ENCODE assay signal across 30 mouse cellular contexts in the genomic region with DNA sequence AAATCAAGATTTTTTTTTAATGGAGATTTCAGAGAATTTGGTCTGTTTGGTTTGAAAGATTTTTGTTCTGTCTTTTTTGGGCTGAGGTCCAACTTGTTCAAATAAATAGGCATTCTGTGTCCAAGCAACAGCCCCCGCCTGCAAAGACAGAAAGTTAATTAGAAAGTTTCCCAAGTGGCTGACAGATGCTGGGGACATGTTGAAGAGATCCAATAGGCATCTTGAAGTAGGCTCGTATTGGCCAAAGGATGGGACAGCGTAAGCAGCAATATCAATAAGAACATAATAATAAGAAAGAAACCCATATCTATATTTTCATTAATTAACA. TPM values are rescaled to one million over a fixed set of nuclear protein-coding genes. Genes with fewer than 3 reads are reported as not detected.
DNase-seq lines count a peak whose midpoint lies in the region; ATAC-seq and TF ChIP-seq lines count a peak whose summit lies in the region.
"Had no signal": no experiment of that assay in that cellular context is flagged by ENCODE, and none has a peak within 500 bp of the region (broad histone marks: within the 10 kb centered on the region; RNA-seq: fewer than 3 reads in every experiment).

No protein-coding gene starts in this region.

- no peak for TF ChIP-seq CTCF in brain, embryonic 14.5 days (IDR thresholded peaks at IDR 0.05; ENCODE audit: borderline replicate concordance, extremely low read depth, insufficient read depth, insufficient read length)

- peak overlapping the region; percentile 32 for H3K27ac ChIP-seq in lung, embryonic 16.5 days (ENCODE audit: low read length)
- H3K27ac ChIP-seq in brown adipose tissue, adult 24 weeks (replicated peaks; ENCODE audit: low read depth, low read length): peak overlapping the region; percentile 19
- H3K27ac ChIP-seq: forebrain, embryonic 13.5 days; heart, embryonic 13.5 days; hindbrain, embryonic 13.5 days; liver, embryonic 12.5 days; neural tube, embryonic 13.5 days had no signal

- H3K4me3 ChIP-seq in lung, embryonic 16.5 days (ENCODE audit: low read length): no peak overlapping the region
- no peak overlapping the region for H3K4me3 ChIP-seq in brown adipose tissue, adult 24 weeks (ENCODE audit: insufficient read depth, low read depth, low read length)
- H3K4me3 ChIP-seq: forebrain, embryonic 13.5 days; heart, embryonic 13.5 days; hindbrain, embryonic 13.5 days; liver, embryonic 12.5 days; megakaryocyte, embryonic 14.5 days; neural tube, embryonic 13.5 days had no signal

- H3K27me3 ChIP-seq in lung, embryonic 16.5 days (ENCODE audit: control insufficient read depth, insufficient read depth, low read depth, low read length): no peaks in the 10 kb centered on the region
- H3K27me3 ChIP-seq: forebrain, embryonic 13.5 days; heart, embryonic 13.5 days; hindbrain, embryonic 13.5 days; liver, embryonic 12.5 days; megakaryocyte, embryonic 14.5 days; neural tube, embryonic 13.5 days had no signal

- no peak for TF ChIP-seq POLR2A in brain, embryonic 14.5 days (IDR thresholded peaks at IDR 0.05; ENCODE audit: borderline replicate concordance, extremely low read depth, insufficient read depth, insufficient read length, poor library complexity, severe bottlenecking)

- DNase-seq in heart, adult 8-10 months (ENCODE audit: low spot score): peak; percentile 30
- DNase-seq in heart, postnatal 10 days: no peak
- DNase-seq in lung, postnatal 4 days: no peak
- DNase-seq in brain, embryonic 14.5 days (ENCODE audit: low read depth): peak; percentile 55
- DNase-seq in cerebellum, adult 9-11 months: no peak
- DNase-seq: adrenal gland, postnatal 25 days; B cell, adult 2 months; cerebellum, adult 2 months; cerebellum, postnatal 25 days; gastrocnemius, postnatal 10 days; heart, adult 18-20 months; heart, postnatal 36 days; kidney, adult 9 months; kidney, postnatal 10 days; layer of hippocampus, postnatal 36 days; left cerebral cortex, postnatal 4 days; liver, postnatal 0 days; thymus, adult 2 months; thymus, postnatal 36 days had no signal

- no peak for ATAC-seq in lung, embryonic 16.5 days (ENCODE audit: low read depth)
- ATAC-seq: intestine, postnatal 0 days; liver, embryonic 12.5 days; liver, postnatal 0 days had no signal

- intact Hi-C loops in heart, postnatal 10 days (cut with DNase I): no loop called here

- peaks cover 51% of the 10 kb centered on the region for H3K36me3 ChIP-seq in lung, embryonic 16.5 days (ENCODE audit: control insufficient read depth, insufficient read depth, low read length)

- 60% methylated on average over 3 of the region's 3 CpGs for WGBS in lung, embryonic 16.5 days

- H3K9ac ChIP-seq in lung, embryonic 16.5 days (ENCODE audit: low read length): no peak overlapping the region
- H3K9ac ChIP-seq: forebrain, embryonic 13.5 days; heart, embryonic 13.5 days; hindbrain, embryonic 13.5 days; liver, embryonic 12.5 days; liver, postnatal 0 days; neural tube, embryonic 13.5 days had no signal

- H3K4me2 ChIP-seq in lung, embryonic 16.5 days (ENCODE audit: low read depth, low read length): no peak overlapping the region
- H3K4me2 ChIP-seq: forebrain, embryonic 13.5 days; heart, embryonic 13.5 days; hindbrain, embryonic 13.5 days; liver, embryonic 12.5 days; neural tube, embryonic 13.5 days had no signal

- H3K4me1 ChIP-seq in lung, embryonic 16.5 days (replicated peaks; ENCODE audit: control insufficient read depth, insufficient read depth, low read length): peaks cover 11% of the 10 kb centered on the region
- peaks cover 17% of the 10 kb centered on the region; the same call in 1 of the 2 replicates for H3K4me1 ChIP-seq in brown adipose tissue, adult 24 weeks (ENCODE audit: control insufficient read depth, insufficient read depth, insufficient read length, low read length)
- H3K4me1 ChIP-seq: hindbrain, embryonic 13.5 days; neural tube, embryonic 13.5 days had no signal

- H3K9me3 ChIP-seq in lung, embryonic 16.5 days (ENCODE audit: control insufficient read depth, low read length): no peaks in the 10 kb centered on the region
- H3K9me3 ChIP-seq: hindbrain, embryonic 13.5 days; neural tube, embryonic 13.5 days had no signal

RNA-seq across cellular contexts. Expression of a gene that starts 8.3 kb away (rescaled TPM):
- total RNA-seq in heart, adult 8-10 months (2022): 10 to 100 TPM; 38.6 to 45.7 (median 39.3) TPM
- 10 to 100 TPM; 45.7 to 55.4 TPM for total RNA-seq in heart, postnatal 10 days (2021)
- 79.0 and 85.5 TPM in 2 replicates for polyA plus RNA-seq in lung, embryonic 16.5 days (2015; fragmentation: Nextera tagmentation; extraction: Ambion mirVana)
- polyA plus RNA-seq in brain, embryonic 14.5 days (2012; rRNA removed): 8.3 and 12.3 TPM in 2 replicates
- 46.2 and 88.9 TPM in 2 replicates for polyA plus RNA-seq in brown adipose tissue, adult 24 weeks (2012; ENCODE audit: insufficient read depth, insufficient read length, missing spikeins)

RNA-seq across cellular contexts. Expression of a gene that starts 21.7 kb away (rescaled TPM):
- total RNA-seq in heart, adult 8-10 months (2022): not detected
- total RNA-seq in heart, postnatal 10 days (2021): not detected
- not detected in 2 replicates for polyA plus RNA-seq in lung, embryonic 16.5 days (2015; fragmentation: Nextera tagmentation; extraction: Ambion mirVana)
- not detected in 2 replicates for polyA plus RNA-seq in brain, embryonic 14.5 days (2012; rRNA removed)
- 0.46 TPM in 1 of 2 replicates, not detected in the other for polyA plus RNA-seq in brown adipose tissue, adult 24 weeks (2012; ENCODE audit: insufficient read depth, insufficient read length, missing spikeins)
- total RNA-seq: adrenal gland, adult 18-20 months; adrenal gland, postnatal 25 days; gastrocnemius, postnatal 10 days; heart, postnatal 36 days; layer of hippocampus, postnatal 36 days; left cerebral cortex, postnatal 4 days had no signal
- polyA plus RNA-seq: cerebellum, adult 2 months; embryonic facial prominence, embryonic 11.5 days; forebrain, embryonic 13.5 days; heart, embryonic 13.5 days; hindbrain, embryonic 13.5 days; liver, embryonic 12.5 days; neural tube, embryonic 13.5 days; thymus, adult 2 months had no signal

Comparison
In these comparisons a context has a peak if more than half of its experiments do, and no peak if none do; other contexts are left out.
1. DNase-seq: peak in heart, adult 8-10 months (single experiment) and brain, embryonic 14.5 days (single experiment); none in heart, postnatal 10 days (0 of 2), lung, postnatal 4 days (0 of 2) and cerebellum, adult 9-11 months (single experiment).